Mouse (Mus musculus) gastrocnemius, adult 2 months (tissue): ENCODE results near the gene Sgk1. TPM values are rescaled to one million over a fixed set of nuclear protein-coding genes. Genes with fewer than 3 reads are reported as not detected.

Source experiments
- DNase-seq: peaks from one replicate; pipeline ENCODE4 v3.0.0; 2022
- H3K27ac ChIP-seq: fragments of 200-600 bp; 2 replicates; pipeline ENCODE4 v1.8.1; 2022; ENCODE audit warnings: mild to moderate bottlenecking
- H3K4me3 ChIP-seq: fragments of 200-600 bp; 2 replicates; pipeline ENCODE4 v1.8.1; 2022; ENCODE audit warnings: mild to moderate bottlenecking, moderate library complexity
- CTCF ChIP-seq: fragments of 200-600 bp; IDR thresholded peaks from 2 replicates; pipeline ENCODE4 v1.8.1; 2022; ENCODE audit warnings: antibody characterized with exemption, mild to moderate bottlenecking, moderate library complexity
- intact Hi-C: fragments of 180-260 bp; cut with DNase I; formaldehyde crosslinking; loops from one replicate; pipeline ENCODE4 v1.15.1; 2025
- total RNA-seq, 2 experiments: library from RNA; stranded (reverse); gene quantifications; 2 replicates each; pipeline ENCODE4 v1.2.3; 2021

The Sgk1 gene
- total RNA-seq, 2 experiments from 2014 or later: 208 to 210 TPM

DNA sequence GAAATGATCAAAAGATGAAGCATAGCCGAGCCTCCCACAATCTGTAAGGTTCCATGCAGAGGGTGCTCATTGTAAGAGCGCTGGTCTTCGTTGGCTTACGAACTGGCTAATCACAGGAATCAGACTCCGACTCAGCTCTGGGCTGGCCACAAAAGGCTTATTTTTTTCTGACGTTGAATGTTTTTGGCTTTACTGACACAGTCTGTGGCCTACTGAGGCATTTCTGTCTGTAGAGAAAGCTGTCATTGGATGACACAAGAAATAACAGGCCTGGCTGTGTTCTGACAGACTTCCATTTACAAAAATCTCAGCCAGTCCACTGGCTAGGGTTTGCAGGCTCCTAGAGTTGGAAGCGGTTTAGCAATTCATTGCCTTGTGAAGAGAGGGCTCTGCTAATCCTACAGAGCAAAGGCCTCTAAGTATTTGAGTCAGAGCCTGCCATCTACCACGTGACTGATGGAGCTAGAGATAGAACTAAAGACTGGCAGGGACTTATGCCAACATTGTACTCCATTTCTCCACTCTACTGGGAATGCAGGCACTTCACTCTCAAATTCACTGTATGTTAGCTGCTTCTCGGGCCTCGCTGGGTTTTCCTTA lies 48.9 kb downstream of the Sgk1 start:
- intact Hi-C loops: no loop called here
- TF ChIP-seq CTCF: no peak
- no peak overlapping the region for H3K27ac ChIP-seq
- no peak for DNase-seq
- no peak overlapping the region for H3K4me3 ChIP-seq

DNA sequence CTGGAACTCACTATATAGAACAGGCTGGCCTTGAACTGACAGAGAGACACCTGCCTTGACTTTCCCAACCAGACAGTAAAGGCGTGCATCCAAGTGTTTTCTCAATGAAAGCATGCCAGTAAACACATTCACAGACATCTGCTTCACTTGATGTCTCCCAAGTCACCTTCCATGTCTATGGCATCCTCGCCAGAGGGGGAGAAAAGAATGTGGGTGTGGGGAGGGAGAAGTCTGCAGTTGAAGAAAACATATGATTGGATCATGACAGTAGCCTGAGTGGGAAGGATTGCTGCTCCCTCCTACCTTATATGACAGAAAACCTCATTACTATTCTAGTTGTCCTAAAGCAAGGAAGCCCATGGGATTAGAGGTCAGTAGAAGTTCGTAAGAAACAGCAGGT lies 50.8 kb downstream of the Sgk1 start:
- TF ChIP-seq CTCF: no peak
- DNase-seq: no peak
- intact Hi-C loops: no loop called here
- Histone ChIP-seq H3K27ac (no peak overlapping the region), H3K4me3 (no peak overlapping the region)

DNA sequence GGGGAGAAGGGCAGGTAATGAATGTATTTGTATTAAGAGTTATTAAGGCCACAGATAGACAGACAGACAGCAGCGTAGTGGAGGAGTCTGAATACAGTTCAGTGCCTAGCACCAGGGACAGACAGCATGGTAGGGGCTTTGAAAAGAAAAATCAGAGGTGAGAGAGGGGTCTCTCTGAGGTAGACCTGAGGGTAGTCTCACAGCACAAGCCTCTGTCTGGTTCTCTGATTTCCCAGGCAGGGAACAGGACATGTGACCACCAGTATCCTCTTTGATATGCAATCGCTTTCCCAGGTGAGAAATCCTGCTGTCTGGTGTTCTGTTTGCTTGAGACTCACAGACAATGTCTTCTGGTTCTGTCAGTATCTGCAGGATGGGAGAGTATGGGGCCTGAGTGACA lies 52.8 kb downstream of the Sgk1 start:
- Histone ChIP-seq H3K27ac (no peak overlapping the region; the same call in 1 of the 2 replicates), H3K4me3 (no peak overlapping the region)
- TF ChIP-seq CTCF: no peak
- intact Hi-C loops: no loop called here
- no peak for DNase-seq

DNA sequence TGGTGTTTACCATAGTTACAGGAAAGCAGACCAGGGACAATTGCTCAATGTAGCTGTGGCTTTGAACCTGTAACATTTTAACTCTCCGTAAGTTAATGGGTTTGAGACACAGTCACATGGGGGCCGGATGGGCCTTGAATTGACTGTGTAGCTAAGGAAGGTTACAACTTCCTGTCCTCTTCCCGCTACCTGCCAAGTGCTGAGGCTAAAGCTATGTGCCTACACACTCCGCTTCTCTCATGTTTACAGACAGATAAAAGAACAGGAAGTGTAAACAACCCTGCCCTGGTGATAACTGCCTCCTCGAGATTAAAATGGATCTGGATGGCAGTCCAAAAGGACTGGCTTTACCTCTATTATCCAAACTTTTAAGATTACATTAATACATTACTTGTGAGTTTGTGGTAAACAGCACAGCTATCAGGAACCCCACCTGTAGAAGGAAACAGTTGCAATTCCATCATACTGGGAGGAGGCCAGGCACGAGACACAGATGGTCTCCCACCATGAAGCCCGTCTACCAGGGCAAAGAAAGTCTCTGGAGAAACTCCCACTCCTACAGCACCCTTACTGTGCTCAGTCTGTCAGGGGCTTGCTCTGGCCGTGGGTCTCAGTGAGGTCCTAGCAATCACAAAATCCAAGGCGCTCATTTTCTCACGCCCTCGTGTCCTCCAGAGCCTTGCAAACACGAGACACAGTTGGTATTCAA lies 54.7 kb downstream of the Sgk1 start:
- no peak for DNase-seq

DNA sequence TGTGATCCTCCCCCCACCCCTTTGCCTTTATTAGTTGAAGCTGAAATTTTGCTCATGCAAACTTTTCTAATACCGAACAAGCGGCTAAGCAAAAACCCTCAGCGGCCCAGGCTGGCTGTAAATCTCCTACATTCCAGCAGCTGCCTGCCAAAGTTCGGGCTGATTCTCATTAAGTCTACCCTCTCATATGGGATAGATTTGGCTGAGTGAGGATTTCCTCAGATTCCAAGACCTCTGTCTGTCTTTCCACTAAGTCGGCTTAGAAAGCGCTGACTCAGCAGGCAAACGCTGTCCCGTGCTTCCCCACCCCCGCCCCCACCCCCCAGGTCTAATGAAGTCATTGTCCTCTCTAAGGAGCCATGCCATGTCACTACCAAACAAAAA lies 55.2 kb downstream of the Sgk1 start:
- Histone ChIP-seq H3K27ac (peak overlapping the region; percentile 68), H3K4me3 (peak overlapping the region; percentile 53)
- intact Hi-C loops: no loop called here
- peak; percentile 66 for DNase-seq
- TF ChIP-seq CTCF: no peak

More for the DNA sequence above, 54.7 kb downstream of the Sgk1 start:
- intact Hi-C loops: no loop called here
- Histone ChIP-seq H3K4me3 (peak overlapping the region; percentile 53), H3K27ac (peak overlapping the region; percentile 68)
- TF ChIP-seq CTCF: no peak

DNA sequence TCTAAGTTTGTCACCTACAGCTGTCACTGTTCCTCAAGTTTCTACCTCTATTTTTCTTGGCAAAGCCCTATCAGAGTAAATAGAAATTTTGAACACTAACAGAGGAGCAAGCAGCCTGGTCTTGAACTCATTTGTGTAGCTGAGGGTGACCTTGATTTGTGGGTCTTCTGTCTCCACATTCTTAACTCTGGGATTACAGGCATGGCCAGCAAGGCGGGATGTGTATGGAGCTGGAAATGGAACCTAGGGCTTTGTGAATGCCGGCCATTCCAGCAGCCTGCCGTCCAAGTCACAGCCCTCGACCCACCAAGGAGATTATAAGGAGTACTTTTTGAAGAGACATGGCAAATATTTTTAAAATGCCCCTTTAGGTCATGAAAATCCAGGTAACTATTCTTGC lies 56.2 kb downstream of the Sgk1 start:
- H3K27ac ChIP-seq: peak overlapping the region; percentile 48; the same call in 1 of the 2 replicates
- TF ChIP-seq CTCF: no peak
- intact Hi-C loops: no loop called here
- H3K4me3 ChIP-seq: no peak overlapping the region
- DNase-seq: no peak

DNA sequence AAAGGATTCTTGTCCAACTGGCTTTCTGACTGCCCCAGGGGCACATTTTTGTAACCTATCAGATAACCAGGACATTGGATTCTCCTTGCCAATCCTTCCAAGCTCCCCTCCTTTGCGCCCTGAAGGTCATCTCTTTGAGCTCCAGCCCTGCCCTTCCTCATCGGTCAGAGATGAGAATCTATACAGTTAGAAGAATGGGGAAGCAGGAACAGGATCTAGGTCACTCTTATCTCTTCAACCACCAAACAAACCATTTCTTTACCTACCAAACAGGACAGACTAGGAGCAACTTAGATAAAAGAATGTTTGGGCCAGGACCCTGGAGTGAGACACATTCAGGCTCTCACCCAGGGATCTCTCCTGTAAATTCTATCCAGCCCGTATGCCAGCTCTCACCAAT lies 59.3 kb downstream of the Sgk1 start:
- no peak overlapping the region for H3K27ac ChIP-seq
- H3K4me3 ChIP-seq: no peak overlapping the region
- no peak for DNase-seq
- TF ChIP-seq CTCF: no peak
- intact Hi-C loops: loop anchor here (2.0 kb wide), 1 partner anchor 28 kb away; no protein-coding TSS in a partner anchor

DNA sequence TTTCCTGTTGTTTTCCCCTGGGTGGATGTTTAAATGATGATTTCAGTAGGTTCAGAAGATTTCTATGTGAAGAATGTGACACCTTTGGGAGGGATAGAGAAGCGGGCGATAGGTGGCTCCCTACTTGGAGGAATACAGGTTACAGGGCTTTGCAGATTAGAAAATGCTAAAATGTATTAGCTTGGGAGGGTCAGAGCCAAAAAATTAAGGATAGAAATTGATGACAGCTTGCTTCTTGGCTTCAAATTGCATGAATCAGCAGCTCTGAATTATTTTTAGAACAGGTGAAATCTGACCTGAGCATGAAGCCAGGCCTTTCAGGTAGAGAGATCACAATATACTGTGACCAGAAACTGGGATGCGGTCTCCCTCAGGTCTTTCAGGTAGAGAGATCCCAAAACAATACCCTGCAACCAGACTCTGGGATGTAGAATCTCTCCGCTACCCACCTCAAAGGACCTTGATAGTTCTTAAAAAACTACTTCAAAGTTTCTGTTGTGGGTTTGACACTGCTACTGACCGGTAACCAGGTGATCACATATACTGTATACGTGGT lies 61.2 kb downstream of the Sgk1 start:
- H3K27ac ChIP-seq: no peak overlapping the region
- H3K4me3 ChIP-seq: no peak overlapping the region
- intact Hi-C loops: no loop called here
- no peak for DNase-seq
- no peak for TF ChIP-seq CTCF

DNA sequence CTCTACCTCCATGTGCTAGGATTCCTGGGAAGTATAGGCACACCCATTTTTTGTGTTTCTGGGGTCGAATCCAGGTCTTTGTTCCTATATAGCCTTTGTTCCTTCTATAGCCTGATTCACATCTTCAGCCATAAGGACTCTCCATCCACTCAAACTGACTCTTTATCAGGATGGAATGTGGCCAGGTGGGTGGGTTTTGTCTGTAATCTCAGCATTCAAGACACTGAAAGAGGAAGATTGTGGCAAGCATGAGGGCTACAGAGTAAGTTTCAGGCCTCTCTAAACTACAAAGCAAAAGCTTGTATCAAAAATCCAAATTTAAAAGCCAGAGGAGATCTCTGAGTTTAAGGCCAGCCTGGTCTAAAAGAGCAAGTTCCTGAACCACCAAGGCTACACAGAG lies 63.2 kb downstream of the Sgk1 start:
- no peak for TF ChIP-seq CTCF
- intact Hi-C loops: no loop called here
- DNase-seq: no peak
- no peak overlapping the region for H3K27ac ChIP-seq
- H3K4me3 ChIP-seq: no peak overlapping the region

DNA sequence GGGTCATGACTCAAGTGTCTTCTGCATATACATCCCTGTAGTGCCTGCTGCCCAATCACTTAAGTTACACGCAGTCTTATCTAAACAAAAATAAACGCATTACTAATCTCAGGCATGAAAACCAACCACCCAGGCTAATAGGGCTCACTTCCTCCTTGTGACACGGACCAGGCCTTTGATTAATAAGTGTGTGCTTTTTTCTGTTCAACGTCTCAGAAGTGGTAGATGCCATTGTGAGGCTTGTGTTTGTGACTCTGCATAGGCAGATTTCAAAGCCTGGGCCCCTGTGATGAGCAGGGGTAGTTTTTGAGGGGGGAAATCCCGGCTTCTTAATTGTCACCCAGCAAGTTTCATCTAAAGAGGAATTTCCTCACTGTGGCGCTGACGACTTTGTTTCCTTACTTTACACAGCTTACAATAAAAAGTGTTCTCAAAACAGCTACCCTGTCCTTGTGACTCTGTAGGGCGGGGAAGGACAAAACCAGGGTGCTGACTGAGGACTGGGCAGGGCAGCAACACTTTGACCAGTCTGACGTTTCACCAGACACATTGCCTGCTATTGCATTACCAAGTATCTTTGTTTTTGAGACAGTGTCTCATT lies 64.9 kb downstream of the Sgk1 start:
- no peak for TF ChIP-seq CTCF
- peak overlapping the region; percentile 21; the same call in 1 of the 2 replicates for H3K27ac ChIP-seq
- DNase-seq: no peak
- no peak overlapping the region for H3K4me3 ChIP-seq
- intact Hi-C loops: no loop called here

DNA sequence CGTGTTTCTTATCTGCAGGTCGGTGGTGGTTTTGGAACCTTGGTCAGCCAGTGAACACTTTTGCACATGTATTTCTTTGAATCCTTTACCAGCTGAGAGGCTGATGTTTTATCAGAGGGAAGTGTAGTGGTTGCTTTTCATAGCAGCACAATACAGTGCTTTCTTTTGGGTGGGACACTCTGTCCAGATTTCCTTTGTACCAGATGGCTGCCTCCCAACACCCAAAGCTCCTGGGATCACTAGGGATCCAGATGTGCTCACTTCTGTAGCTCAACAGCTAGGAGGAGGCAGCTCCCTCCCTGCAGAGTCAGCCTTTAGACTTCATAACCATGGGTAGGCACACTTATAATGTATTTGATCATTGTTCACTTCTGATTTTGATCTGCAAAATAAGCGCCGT lies 70.5 kb downstream of the Sgk1 start:
- H3K4me3 ChIP-seq: no peak overlapping the region
- TF ChIP-seq CTCF: peak; percentile 23; the same call in 1 of the 2 replicates
- intact Hi-C loops: loop anchor here (5.0 kb wide), 1 partner anchor 40 kb away; no protein-coding TSS in a partner anchor
- DNase-seq: peak; percentile 79
- peak overlapping the region; percentile 65 for H3K27ac ChIP-seq

DNA sequence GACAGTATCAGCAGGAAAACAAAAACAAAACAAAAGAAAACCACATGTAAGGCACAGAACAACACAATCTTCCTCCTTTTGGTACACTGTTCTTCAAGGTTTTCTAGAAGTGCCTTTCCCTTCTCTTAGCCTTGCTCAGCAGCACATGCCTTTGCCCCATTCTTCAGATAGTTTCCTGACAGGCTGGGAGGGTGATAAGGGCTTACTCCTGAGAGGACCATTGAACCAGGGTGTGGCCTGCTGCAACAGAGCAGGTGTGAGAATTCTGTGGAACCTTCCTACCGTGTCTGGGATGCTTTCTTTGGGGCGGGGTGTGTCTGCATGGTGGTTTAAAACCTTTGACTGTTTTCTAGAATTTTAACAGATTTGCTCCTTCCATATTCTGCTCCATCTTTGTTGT lies 79.1 kb downstream of the Sgk1 start:
- Histone ChIP-seq H3K27ac (no peak overlapping the region), H3K4me3 (no peak overlapping the region)
- TF ChIP-seq CTCF: no peak
- intact Hi-C loops: no loop called here
- no peak for DNase-seq

DNA sequence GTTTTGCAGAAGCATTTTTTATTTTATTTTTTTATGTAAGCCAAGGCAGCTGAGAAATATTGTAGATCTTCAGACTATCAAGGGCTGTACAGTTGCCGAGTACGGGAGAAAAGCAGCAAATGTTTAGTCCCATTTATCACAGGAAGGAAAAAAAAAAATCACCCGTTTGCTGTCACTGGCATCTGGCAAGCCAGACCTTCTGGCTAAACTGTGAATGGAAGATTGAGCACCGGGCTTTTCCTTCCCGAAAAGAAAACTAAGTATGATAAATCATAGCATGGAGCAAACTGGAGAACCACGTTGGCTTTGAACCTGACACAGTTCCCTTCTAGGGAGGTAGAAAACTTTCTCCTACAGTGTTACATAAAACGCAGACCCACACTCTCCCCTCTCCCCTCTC lies 81.0 kb downstream of the Sgk1 start:
- Histone ChIP-seq H3K27ac (no peak overlapping the region), H3K4me3 (no peak overlapping the region)
- DNase-seq: no peak
- TF ChIP-seq CTCF: no peak
- intact Hi-C loops: no loop called here
